Mouse (Mus musculus) cerebellum, adult 2 months (tissue): ENCODE results near the gene Srgap2.

Experiments used
- CTCF ChIP-seq: fragments of 200-500 bp; IDR thresholded peaks from 2 replicates; pipeline ENCODE4 v1.5.1; 2011; ENCODE audit warnings: low read depth, mild to moderate bottlenecking, control low read depth, low read length, moderate library complexity, borderline replicate concordance; ENCODE audit not compliant: insufficient read depth
- POLR2A ChIP-seq: fragments of 200-500 bp; IDR thresholded peaks from 2 replicates; pipeline ENCODE4 v1.6.1; 2011; ENCODE audit warnings: low read length, control low read depth, borderline replicate concordance; ENCODE audit not compliant: insufficient read depth

- TF ChIP-seq POLR2A = no peak
- no peak for TF ChIP-seq CTCF
Observed at GRCm38 (mm10) chr1:131447333-131447732, 79.8 kb downstream of the Srgap2 start.
